Mouse (Mus musculus): ENCODE data around the gene Olfr434. TPM values are rescaled to one million over a fixed set of nuclear protein-coding genes. Genes with fewer than 3 reads are reported as not detected.

The Olfr434 gene
- not detected in 2 replicates for polyA plus RNA-seq (2021; fragmentation: Nextera tagmentation)
- long read RNA-seq, experiment 1, result 0 reads
- long read RNA-seq, experiment 2, result 0 reads

DNA sequence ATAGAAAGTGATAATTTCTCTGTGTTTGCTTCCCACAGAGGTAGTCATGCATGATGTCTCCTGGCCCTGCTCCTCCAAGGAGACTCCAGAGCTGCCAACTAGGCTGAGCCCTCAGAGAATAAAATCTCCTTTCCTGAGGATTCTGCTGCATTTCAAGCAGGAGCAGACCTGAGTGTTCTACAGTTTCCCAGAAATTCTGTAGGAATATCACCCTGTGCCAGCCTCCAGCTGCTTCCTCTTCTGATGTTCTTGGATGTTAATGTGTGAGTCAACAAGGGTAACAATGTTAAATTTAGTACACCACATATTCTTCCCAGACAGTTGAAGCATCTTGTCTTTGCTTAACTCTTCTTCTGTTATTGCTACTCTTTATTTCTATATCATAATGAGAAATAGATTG, at the start of gene Olfr434:
Gene Olfr434 (plus strand): TSS at position 149 of the 400 bp plus-strand sequence.

GRCm38 (mm10) chr6:43171840-43172239, 41.0 kb upstream of the Olfr434 start, which contains the start of gene Olfr13:
Olfr13 (plus strand) TSS chr6:43172140.

DNA sequence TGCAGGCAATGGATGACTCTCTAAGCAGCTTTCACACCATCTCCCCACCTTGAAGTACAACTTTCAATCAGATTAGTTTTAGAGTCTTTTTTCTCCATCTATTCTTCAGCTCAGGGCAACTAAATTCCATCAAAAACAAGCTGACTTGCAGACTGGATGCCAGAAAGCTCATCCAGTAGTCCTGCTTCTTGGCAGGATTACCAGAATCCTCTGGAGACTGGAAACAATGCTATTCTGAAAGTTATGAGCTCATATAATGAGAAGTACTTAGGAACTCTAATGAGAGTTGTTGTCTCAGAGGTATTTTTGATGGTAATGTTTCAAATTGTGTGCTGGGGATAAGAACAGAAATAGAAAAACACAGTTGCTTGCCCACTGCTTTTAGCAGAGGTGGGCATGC, 16.0 kb upstream of the Olfr434 start, which contains the start of gene Olfr435:
Gene Olfr435 (plus strand): TSS at position 366 of the 400 bp plus-strand sequence.

GRCm38 (mm10) chr6:43231255-43231654, 18.4 kb downstream of the Olfr434 start, which contains the start of gene Olfr47:
Olfr47 (plus strand) TSS chr6:43231529.

DNA sequence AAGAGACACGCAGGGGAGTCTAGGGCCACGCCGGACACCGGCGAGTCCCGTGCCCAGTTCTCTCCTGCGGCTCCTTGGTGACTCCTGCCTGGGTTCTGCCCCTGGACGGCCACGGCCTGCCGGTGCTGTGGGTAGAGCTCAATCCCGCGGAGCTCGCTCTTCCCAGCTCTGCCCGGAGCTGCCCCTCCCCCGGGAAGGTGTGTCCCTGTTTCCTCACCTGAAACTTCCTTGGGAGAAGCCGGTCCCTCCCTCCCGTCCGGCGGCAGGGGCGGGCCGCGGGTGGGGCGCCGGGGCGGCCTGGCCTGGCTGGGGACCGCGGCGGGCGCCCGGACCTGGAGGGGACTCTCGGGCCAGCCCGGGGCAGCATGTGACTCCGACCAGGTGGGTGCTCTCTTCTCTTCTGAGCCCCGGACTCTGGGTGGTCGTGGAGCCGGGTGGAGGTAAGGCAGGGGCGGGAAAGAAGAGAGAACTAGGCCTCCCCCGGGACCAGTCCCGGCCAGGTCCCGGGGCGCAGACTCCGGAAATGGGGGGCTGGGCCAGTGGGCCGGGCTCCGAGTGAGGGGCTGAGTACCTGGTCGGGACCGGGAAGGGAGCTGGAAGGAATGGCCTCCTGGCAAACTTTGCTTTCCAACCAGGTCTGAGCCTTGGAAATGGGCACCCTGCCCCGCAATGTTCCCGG, 52.7 kb downstream of the Olfr434 start, which contains the start of gene Arhgef5:
Gene Arhgef5 (plus strand): TSS at position 220 of the 679 bp plus-strand sequence.

Other genes starting within 250 kb of the Olfr434 start
- gene Olfr441, start 106.7 kb upstream of the Olfr434 start, polyA plus RNA-seq (2021; fragmentation: Nextera tagmentation), result not detected in 2 replicates
- gene Olfr237-ps1, start 66.5 kb upstream of the Olfr434 start, polyA plus RNA-seq (2021; fragmentation: Nextera tagmentation), result not detected in 2 replicates
- not detected in 2 replicates for gene Olfr437, start 49.7 kb upstream of the Olfr434 start, polyA plus RNA-seq (2021; fragmentation: Nextera tagmentation)
- not detected in 2 replicates for gene Olfr13, start 40.9 kb upstream of the Olfr434 start, polyA plus RNA-seq (2021; fragmentation: Nextera tagmentation)
- not detected in 2 replicates for gene Olfr435, start 15.9 kb upstream of the Olfr434 start, polyA plus RNA-seq (2021; fragmentation: Nextera tagmentation)
- gene Olfr47, start 18.5 kb downstream of the Olfr434 start, polyA plus RNA-seq (2021; fragmentation: Nextera tagmentation), result not detected in 2 replicates
- gene Arhgef5, start 52.6 kb downstream of the Olfr434 start, polyA plus RNA-seq (2021; fragmentation: Nextera tagmentation), result 0.30 and 0.39 TPM in 2 replicates
- not detected in 2 replicates for gene Nobox, start 96.5 kb downstream of the Olfr434 start, polyA plus RNA-seq (2021; fragmentation: Nextera tagmentation)

All from left cerebral cortex, adult 6 months (tissue).